Mouse (Mus musculus): ENCODE data around the gene Spock1.

Spock1 gene

DNA sequence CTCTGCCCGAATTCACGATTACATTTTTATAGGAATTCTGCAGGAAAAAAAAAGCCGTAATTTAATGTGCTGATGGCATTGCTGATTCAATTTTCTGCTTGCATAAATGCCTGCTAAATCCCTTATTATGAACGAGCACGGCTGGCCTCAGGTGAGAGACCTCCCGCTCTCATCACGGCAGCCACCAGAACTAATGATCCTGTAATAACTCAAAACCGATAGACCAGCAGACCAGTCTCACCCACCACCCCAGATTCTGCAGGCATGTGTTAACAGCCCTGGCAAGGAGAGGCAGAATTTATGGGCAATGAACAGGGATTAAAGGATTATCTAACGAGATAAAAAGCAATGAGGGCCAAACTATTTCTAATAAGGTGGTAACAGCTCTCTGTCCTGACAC, 236.2 kb downstream of the Spock1 start:
- Histone ChIP-seq H3K36me3 (ENCODE audit: insufficient read depth, low read length) (no peaks in the 10 kb centered on the region), H3K27me3 (ENCODE audit: insufficient read depth, low read length) (no peaks in the 10 kb centered on the region), H3K9me3 (ENCODE audit: low read length) (0 out of 2 replicates have a peak, but pooled peaks cover 2% of the 10 kb centered on the region), H3K4me1 (replicated peaks; ENCODE audit: low read depth, low read length) (no peaks in the 10 kb centered on the region), H3K4me3 (replicated peaks; ENCODE audit: low read length) (no peak overlapping the region)
- TF ChIP-seq NANOG (IDR thresholded peaks at IDR 0.05; ENCODE audit: borderline replicate concordance, low read length), result no peak
- TF ChIP-seq CTCF (conservative IDR thresholded peaks at IDR 0.05; ENCODE audit: low read length), result no peak
- TF ChIP-seq POU5F1 (IDR thresholded peaks at IDR 0.05; ENCODE audit: borderline replicate concordance, low read length), result no peak

DNA sequence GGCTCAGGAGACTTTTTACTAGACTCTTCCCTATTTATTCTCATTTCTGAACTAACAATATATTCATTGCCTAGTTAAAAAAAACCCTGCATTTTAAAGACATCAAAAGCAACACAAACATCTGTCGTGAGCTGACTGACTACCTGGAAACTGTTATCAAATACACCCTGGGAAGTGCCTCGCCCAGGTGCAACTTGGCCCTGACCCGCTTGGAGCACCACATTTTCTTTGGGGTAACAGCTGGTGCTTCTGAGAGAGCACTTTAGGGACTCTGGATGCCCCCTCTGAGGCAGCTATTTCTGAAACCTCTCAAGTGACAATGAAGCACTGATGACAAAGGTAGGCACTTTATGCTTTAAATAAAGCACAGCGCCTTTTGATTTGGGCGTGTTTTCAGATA, 236.8 kb downstream of the Spock1 start:
- H3K36me3 ChIP-seq (ENCODE audit: insufficient read depth, low read length), result no peaks in the 10 kb centered on the region
- TF ChIP-seq POU5F1 (IDR thresholded peaks at IDR 0.05; ENCODE audit: borderline replicate concordance, low read length) (no peak), CTCF (conservative IDR thresholded peaks at IDR 0.05; ENCODE audit: low read length) (no peak), NANOG (IDR thresholded peaks at IDR 0.05; ENCODE audit: borderline replicate concordance, low read length) (no peak)
- no peaks in the 10 kb centered on the region for H3K27me3 ChIP-seq (ENCODE audit: insufficient read depth, low read length)
- no peaks in the 10 kb centered on the region for H3K4me1 ChIP-seq (replicated peaks; ENCODE audit: low read depth, low read length)
- H3K9me3 ChIP-seq (ENCODE audit: low read length), result 0 out of 2 replicates have a peak, but pooled peaks cover 5% of the 10 kb centered on the region
- H3K4me3 ChIP-seq (replicated peaks; ENCODE audit: low read length), result no peak overlapping the region

DNA sequence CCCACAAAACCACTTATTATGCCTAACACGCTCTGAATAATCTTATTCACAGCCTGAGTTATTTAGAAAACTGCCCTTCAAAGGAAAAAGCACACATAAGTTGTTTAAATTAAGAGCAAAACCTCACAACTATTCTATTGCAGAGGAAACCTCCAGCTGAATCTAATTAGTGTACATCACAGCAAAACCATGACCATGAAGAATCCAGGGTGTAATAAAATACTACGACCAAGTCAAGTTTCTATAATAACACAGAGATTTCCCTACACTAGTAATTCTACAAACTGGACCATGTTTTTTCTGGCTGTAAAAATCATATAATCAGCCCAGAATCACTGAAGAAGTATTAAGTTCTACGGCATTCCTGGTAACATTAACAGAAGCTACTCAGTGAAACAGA, 240.5 kb downstream of the Spock1 start:
- no peaks in the 10 kb centered on the region for H3K36me3 ChIP-seq (ENCODE audit: insufficient read depth, low read length)
- H3K4me3 ChIP-seq (replicated peaks; ENCODE audit: low read length), result no peak overlapping the region
- no peaks in the 10 kb centered on the region for H3K27me3 ChIP-seq (ENCODE audit: insufficient read depth, low read length)
- TF ChIP-seq NANOG (IDR thresholded peaks at IDR 0.05; ENCODE audit: borderline replicate concordance, low read length) (no peak), CTCF (conservative IDR thresholded peaks at IDR 0.05; ENCODE audit: low read length) (no peak), POU5F1 (IDR thresholded peaks at IDR 0.05; ENCODE audit: borderline replicate concordance, low read length) (no peak)
- no peaks in the 10 kb centered on the region for H3K4me1 ChIP-seq (replicated peaks; ENCODE audit: low read depth, low read length)
- 0 out of 2 replicates have a peak, but pooled peaks cover 5% of the 10 kb centered on the region for H3K9me3 ChIP-seq (ENCODE audit: low read length)

DNA sequence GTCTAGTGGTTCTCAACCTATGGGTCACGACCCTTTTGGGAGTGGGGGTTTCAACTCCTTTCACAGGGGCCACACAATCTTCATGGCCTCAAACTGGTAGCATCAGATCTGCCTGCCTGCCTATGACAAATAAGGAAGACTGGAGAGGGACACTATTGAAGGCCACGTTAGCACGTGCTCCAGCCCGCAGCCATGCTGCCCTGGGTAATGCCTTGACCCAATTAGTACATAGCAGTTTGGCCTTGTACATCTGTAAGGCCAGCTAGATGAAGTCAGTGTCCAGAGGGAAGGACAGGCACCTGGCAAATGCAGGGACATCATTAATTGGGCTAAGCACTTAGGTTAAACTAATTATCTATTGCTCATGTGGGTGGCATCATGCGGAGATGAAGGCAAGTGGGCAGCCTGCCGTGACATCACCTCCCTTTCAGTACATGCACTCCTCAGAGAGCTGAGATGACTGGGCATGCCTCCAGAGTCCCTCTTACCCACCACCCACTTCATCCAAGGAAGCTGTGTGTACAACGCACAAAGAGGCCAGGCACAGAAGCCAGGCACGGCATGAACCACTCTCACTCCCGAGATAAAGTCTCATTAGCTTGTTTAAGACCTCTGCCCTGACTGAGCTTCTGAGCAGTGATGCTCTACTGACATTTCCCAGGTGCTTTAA, 241.8 kb downstream of the Spock1 start:
- TF ChIP-seq CTCF (conservative IDR thresholded peaks at IDR 0.05; ENCODE audit: low read length) (no peak), POU5F1 (IDR thresholded peaks at IDR 0.05; ENCODE audit: borderline replicate concordance, low read length) (no peak), NANOG (IDR thresholded peaks at IDR 0.05; ENCODE audit: borderline replicate concordance, low read length) (no peak)
- H3K4me1 ChIP-seq (replicated peaks; ENCODE audit: low read depth, low read length), result no peaks in the 10 kb centered on the region
- H3K9me3 ChIP-seq (ENCODE audit: low read length), result 0 out of 2 replicates have a peak, but pooled peaks cover 5% of the 10 kb centered on the region
- no peaks in the 10 kb centered on the region for H3K36me3 ChIP-seq (ENCODE audit: insufficient read depth, low read length)
- H3K27me3 ChIP-seq (ENCODE audit: insufficient read depth, low read length), result no peaks in the 10 kb centered on the region
- no peak overlapping the region for H3K4me3 ChIP-seq (replicated peaks; ENCODE audit: low read length)

DNA sequence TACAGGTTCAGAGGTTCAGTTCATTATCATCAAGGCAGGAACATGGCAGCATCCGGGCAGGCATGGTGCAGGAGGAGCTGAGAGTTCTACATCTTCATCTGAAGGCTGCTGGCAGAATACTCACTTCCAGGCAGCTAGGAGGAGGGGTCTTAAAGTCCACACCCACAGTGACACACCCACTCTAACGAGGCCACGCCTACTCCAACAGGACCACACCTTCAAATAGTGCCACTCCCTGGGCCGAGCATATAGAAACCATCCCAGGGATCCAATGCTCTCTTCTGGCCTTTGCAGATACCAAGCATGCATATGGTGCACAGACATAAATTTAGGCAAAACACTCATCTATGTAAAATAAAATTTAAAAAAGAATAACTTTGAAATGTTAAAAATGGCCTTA, 245.6 kb downstream of the Spock1 start:
- TF ChIP-seq NANOG (IDR thresholded peaks at IDR 0.05; ENCODE audit: borderline replicate concordance, low read length), result no peak
- no peak for TF ChIP-seq CTCF (conservative IDR thresholded peaks at IDR 0.05; ENCODE audit: low read length)
- no peak for TF ChIP-seq POU5F1 (IDR thresholded peaks at IDR 0.05; ENCODE audit: borderline replicate concordance, low read length)
- H3K27me3 ChIP-seq (ENCODE audit: insufficient read depth, low read length), result no peaks in the 10 kb centered on the region
- 0 out of 2 replicates have a peak, but pooled peaks cover 5% of the 10 kb centered on the region for H3K9me3 ChIP-seq (ENCODE audit: low read length)

DNA sequence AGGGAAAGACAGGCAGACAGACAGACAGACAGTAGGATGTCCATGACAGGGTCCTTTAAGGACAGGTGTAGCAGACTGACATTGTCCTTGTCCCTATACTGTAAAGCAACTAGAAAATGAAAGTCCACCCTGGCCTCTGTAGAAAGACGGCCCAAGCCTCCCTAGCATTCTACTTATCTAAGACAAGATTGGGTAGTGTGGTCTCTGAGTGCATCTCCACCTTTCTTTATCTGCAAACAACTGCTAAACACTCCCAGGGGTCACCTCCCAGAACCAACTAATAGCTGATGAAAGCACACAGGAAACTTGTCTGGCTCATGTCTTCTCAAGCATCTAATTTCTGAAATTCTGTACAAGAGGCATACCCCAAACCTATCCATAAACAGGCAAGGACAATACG, 247.6 kb downstream of the Spock1 start:
- H3K36me3 ChIP-seq (ENCODE audit: insufficient read depth, low read length), result no peaks in the 10 kb centered on the region
- H3K4me3 ChIP-seq (replicated peaks; ENCODE audit: low read length), result no peak overlapping the region
- no peaks in the 10 kb centered on the region for H3K27me3 ChIP-seq (ENCODE audit: insufficient read depth, low read length)
- no peak for TF ChIP-seq POU5F1 (IDR thresholded peaks at IDR 0.05; ENCODE audit: borderline replicate concordance, low read length)
- no peak for TF ChIP-seq CTCF (conservative IDR thresholded peaks at IDR 0.05; ENCODE audit: low read length)
- no peak for TF ChIP-seq NANOG (IDR thresholded peaks at IDR 0.05; ENCODE audit: borderline replicate concordance, low read length)
- H3K4me1 ChIP-seq (replicated peaks; ENCODE audit: low read depth, low read length), result no peaks in the 10 kb centered on the region
- no peaks in the 10 kb centered on the region for H3K9me3 ChIP-seq (ENCODE audit: low read length)

More for the DNA sequence above, 245.6 kb downstream of the Spock1 start:
- H3K4me1 ChIP-seq (replicated peaks; ENCODE audit: low read depth, low read length), result no peaks in the 10 kb centered on the region
- no peak overlapping the region for H3K4me3 ChIP-seq (replicated peaks; ENCODE audit: low read length)
- H3K36me3 ChIP-seq (ENCODE audit: insufficient read depth, low read length), result no peaks in the 10 kb centered on the region

DNA sequence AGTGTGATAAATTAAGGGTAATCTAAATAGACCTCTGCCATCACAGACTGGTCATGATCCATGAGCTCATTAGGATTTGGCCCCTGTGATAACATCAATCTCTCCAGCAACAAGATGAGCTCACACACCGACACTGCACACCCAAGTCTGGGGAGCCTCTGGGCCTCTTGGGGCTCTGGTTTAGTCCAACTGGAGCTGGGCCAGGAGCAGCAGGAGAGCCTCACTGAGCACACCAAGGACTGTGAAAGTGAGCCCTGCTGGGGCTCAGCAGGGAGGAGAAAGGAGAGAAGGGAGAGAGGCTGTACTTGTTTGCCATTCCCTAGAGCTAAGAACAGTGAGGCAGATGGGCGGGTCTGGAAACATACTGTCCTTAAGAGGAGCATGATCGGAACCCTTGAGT, 248.3 kb downstream of the Spock1 start:
- Histone ChIP-seq H3K9me3 (ENCODE audit: low read length) (no peaks in the 10 kb centered on the region), H3K27me3 (ENCODE audit: insufficient read depth, low read length) (no peaks in the 10 kb centered on the region), H3K36me3 (ENCODE audit: insufficient read depth, low read length) (no peaks in the 10 kb centered on the region), H3K4me1 (replicated peaks; ENCODE audit: low read depth, low read length) (no peaks in the 10 kb centered on the region), H3K4me3 (replicated peaks; ENCODE audit: low read length) (no peak overlapping the region)
- no peak for TF ChIP-seq CTCF (conservative IDR thresholded peaks at IDR 0.05; ENCODE audit: low read length)
- TF ChIP-seq POU5F1 (IDR thresholded peaks at IDR 0.05; ENCODE audit: borderline replicate concordance, low read length), result no peak

DNA sequence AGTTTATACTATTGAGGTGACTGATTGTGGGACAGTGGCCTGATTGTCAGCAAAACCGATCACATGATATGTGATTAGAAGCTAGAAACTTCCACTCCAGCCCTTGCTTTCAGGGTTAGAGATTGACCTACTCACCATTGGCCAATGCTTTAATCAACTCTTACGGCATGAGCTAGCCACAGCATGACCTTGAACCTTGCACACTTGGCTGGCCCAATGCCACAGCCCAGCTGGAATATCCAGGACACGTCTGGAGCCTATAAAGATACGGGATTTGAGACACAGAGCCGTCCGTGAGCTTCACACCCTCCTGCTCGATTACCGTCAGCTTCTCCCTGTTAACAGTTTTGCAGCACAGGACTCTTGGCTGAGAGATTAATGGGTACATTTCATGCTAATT, 251.5 kb downstream of the Spock1 start:
- Histone ChIP-seq H3K36me3 (ENCODE audit: insufficient read depth, low read length) (no peaks in the 10 kb centered on the region), H3K27me3 (ENCODE audit: insufficient read depth, low read length) (no peaks in the 10 kb centered on the region), H3K4me1 (replicated peaks; ENCODE audit: low read depth, low read length) (no peaks in the 10 kb centered on the region), H3K4me3 (replicated peaks; ENCODE audit: low read length) (no peak overlapping the region), H3K9me3 (ENCODE audit: low read length) (no peaks in the 10 kb centered on the region)
- no peak for TF ChIP-seq POU5F1 (IDR thresholded peaks at IDR 0.05; ENCODE audit: borderline replicate concordance, low read length)
- no peak for TF ChIP-seq CTCF (conservative IDR thresholded peaks at IDR 0.05; ENCODE audit: low read length)
- TF ChIP-seq NANOG (IDR thresholded peaks at IDR 0.05; ENCODE audit: borderline replicate concordance, low read length), result no peak

DNA sequence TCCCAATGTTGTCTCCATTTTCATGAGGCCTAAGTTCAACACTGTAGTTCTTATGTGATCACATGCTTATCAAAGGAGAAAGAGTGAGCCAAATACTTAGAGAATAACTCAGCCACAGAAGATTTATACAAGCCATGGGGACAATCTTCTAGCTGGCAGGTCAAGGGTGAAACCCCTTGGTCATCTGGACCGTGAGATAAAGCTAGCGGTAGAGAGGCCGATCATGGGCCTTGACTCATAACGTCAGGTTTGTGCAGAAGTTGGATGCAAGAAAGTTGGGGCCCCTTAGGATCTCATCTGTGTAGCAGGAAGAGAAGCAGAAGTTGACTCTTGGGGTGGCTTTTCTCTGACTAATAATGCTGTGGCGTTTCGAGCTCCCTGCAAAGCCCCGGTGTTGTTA, 253.8 kb downstream of the Spock1 start:
- Histone ChIP-seq H3K9me3 (ENCODE audit: low read length) (no peaks in the 10 kb centered on the region), H3K27me3 (ENCODE audit: insufficient read depth, low read length) (no peaks in the 10 kb centered on the region), H3K4me1 (replicated peaks; ENCODE audit: low read depth, low read length) (no peaks in the 10 kb centered on the region), H3K36me3 (ENCODE audit: insufficient read depth, low read length) (no peaks in the 10 kb centered on the region), H3K4me3 (replicated peaks; ENCODE audit: low read length) (no peak overlapping the region)
- no peak for TF ChIP-seq CTCF (conservative IDR thresholded peaks at IDR 0.05; ENCODE audit: low read length)
- TF ChIP-seq NANOG (IDR thresholded peaks at IDR 0.05; ENCODE audit: borderline replicate concordance, low read length), result no peak
- TF ChIP-seq POU5F1 (IDR thresholded peaks at IDR 0.05; ENCODE audit: borderline replicate concordance, low read length), result no peak
